Mouse (Mus musculus) heart, embryonic 13.5 days (tissue): ENCODE results near the gene Btbd35f13. TPM values are rescaled to one million over a fixed set of nuclear protein-coding genes. Genes with fewer than 3 reads are reported as not detected.
"Not testable (repeated sequence)": the region's sequence is repeated elsewhere in the genome, so short reads cannot be mapped to it uniquely, and the experiment has no call there.

Experiments used
- ATAC-seq: fragments of 200-750 bp; cut with Nextera tagmentation; 2 replicates; pipeline ENCODE4 v1.8.0; 2017; ENCODE audit warnings: moderate TSS enrichment; ENCODE audit not compliant: insufficient number of reproducible peaks, low FRiP score, low TSS enrichment; ENCODE audit errors: extremely low read depth
- H3K27ac ChIP-seq: fragments of 300-500 bp; sonication (generic); replicated peaks from 2 replicates; pipeline ENCODE4 v1.5.1; 2015; ENCODE audit warnings: moderate library complexity, mild to moderate bottlenecking, inconsistent platforms
- H3K27me3 ChIP-seq: fragments of 300-500 bp; sonication (generic); replicated peaks from 2 replicates; pipeline ENCODE4 v1.6.1; 2015; ENCODE audit warnings: mild to moderate bottlenecking, inconsistent platforms
- H3K36me3 ChIP-seq: fragments of 300-500 bp; sonication (generic); 2 replicates; pipeline ENCODE4 v1.6.1; 2015; ENCODE audit warnings: mild to moderate bottlenecking, inconsistent platforms
- H3K4me1 ChIP-seq: fragments of 300-500 bp; sonication (generic); 2 replicates; pipeline ENCODE4 v1.6.1; 2015; ENCODE audit warnings: inconsistent platforms
- H3K4me2 ChIP-seq: fragments of 300-500 bp; sonication (generic); 2 replicates; pipeline ENCODE4 v1.6.1; 2015; ENCODE audit warnings: inconsistent platforms, mild to moderate bottlenecking, moderate library complexity
- H3K4me3 ChIP-seq: fragments of 300-500 bp; sonication (generic); 2 replicates; pipeline ENCODE4 v1.5.1; 2015; ENCODE audit warnings: moderate library complexity, mild to moderate bottlenecking, inconsistent platforms
- H3K9ac ChIP-seq: fragments of 300-500 bp; sonication (generic); 2 replicates; pipeline ENCODE4 v1.6.1; 2015; ENCODE audit warnings: inconsistent platforms, mild to moderate bottlenecking, moderate library complexity
- H3K9me3 ChIP-seq: fragments of 300-500 bp; sonication (generic); 2 replicates; pipeline ENCODE4 v1.6.1; 2016; ENCODE audit warnings: inconsistent platforms
- WGBS: fragments of 180-500 bp; shearing (Covaris S2); methylation state at CpG from one replicate; pipeline ENCODE4 v1.1.7; 2015; ENCODE audit warnings: mixed read lengths; 5-methylcytosine and 5-hydroxymethylcytosine counted together
- polyA plus RNA-seq: library from polyadenylated mRNA; unstranded; fragments of >200 nt; fragmentation: Nextera tagmentation; extraction: Ambion mirVana; gene quantifications from 2 replicates; pipeline ENCODE4 v1.2.1, GENCODE M21; 2015

Btbd35f13 gene
- not detected in 2 replicates for polyA plus RNA-seq

DNA sequence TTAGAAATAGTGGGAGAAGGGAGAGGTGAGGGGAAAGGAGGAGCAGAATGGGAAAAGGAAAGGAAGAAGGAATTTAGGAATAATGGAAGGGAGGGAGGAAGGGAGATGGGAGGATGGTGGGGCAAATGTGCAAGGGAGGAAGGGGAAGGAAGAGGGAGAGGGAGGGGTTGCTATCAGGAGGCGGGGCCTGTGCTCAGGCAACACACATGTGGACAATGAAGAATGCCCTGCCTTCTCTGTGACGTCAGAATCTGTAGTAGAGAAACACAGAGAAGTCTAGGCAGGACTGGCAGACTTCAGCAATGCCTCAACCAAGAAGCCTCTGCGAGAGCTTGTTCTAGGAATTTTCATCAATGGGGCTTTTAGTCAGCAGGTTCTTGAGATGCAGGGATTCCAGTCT lies at the start of gene Btbd35f13:
Btbd35f13 (plus strand) TSS at position 301 of the 400 bp plus-strand sequence.
- not testable (repeated sequence) for H3K4me1 ChIP-seq, H3K4me2 ChIP-seq, ATAC-seq, H3K4me3 ChIP-seq, H3K9ac ChIP-seq, H3K27me3 ChIP-seq, H3K27ac ChIP-seq, H3K36me3 ChIP-seq, H3K9me3 ChIP-seq
- 76% methylated on average over 2 of the region's 3 CpGs for WGBS

DNA sequence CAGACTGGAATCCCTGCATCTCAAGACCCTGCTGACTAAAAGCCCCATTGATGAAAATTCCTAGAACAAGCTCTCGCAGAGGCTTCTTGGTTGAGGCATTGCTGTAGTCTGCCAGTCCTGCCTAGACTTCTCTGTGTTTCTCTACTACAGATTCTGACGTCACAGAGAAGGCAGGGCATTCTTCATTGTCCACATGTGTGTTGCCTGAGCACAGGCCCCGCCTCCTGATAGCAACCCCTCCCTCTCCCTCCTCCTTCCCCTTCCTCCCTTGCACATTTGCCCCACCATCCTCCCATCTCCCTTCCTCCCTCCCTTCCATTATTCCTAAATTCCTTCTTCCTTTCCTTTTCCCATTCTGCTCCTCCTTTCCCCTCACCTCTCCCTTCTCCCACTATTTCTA lies 45.3 kb downstream of the Btbd35f13 start, which contains the start of gene Btbd35f14:
Btbd35f14 (minus strand) TSS at position 101 of the 400 bp plus-strand sequence.
- H3K4me1 ChIP-seq, H3K4me2 ChIP-seq, H3K9me3 ChIP-seq, H3K36me3 ChIP-seq, H3K27me3 ChIP-seq, H3K9ac ChIP-seq, H3K27ac ChIP-seq, H3K4me3 ChIP-seq, ATAC-seq: not testable (repeated sequence)
- no CpG with 5 or more reads among the region's 3 CpGs for WGBS

Other genes starting within 250 kb of the Btbd35f13 start
- gene Btbd35f15, start 79.9 kb upstream of the Btbd35f13 start, polyA plus RNA-seq = not detected in 2 replicates
- gene Btbd35f14, start 45.2 kb downstream of the Btbd35f13 start, polyA plus RNA-seq = not detected in 2 replicates